Mouse (Mus musculus) small intestine, adult 2 months (tissue): ENCODE data around the gene Crip3.

Experiments
- CTCF ChIP-seq: fragments of 200-500 bp; IDR thresholded peaks from 2 replicates; pipeline ENCODE4 v1.5.1; 2012; ENCODE audit warnings: low read depth, mild to moderate bottlenecking, control low read depth, inconsistent platforms, low read length, moderate library complexity, mixed read lengths; ENCODE audit not compliant: insufficient replicate concordance, insufficient read length; ENCODE audit errors: extremely low read depth
- POLR2A ChIP-seq: fragments of 200-500 bp; IDR thresholded peaks from 2 replicates; pipeline ENCODE4 v1.6.1; 2012; ENCODE audit warnings: low read depth, mild to moderate bottlenecking, control low read depth, inconsistent platforms, low read length, moderate library complexity

GRCm38 (mm10) chr17:46477286-46477685 lies 48.6 kb downstream of the Crip3 start:
- TF ChIP-seq CTCF (no peak), POLR2A (no peak)
